In genomic region chr15:84714730-84715129, GRCm38 (mm10) we compare ENCODE assay signal across 8 mouse cellular contexts. TPM values are rescaled to one million over a fixed set of nuclear protein-coding genes. Genes with fewer than 3 reads are reported as not detected.
DNase-seq lines count a peak whose midpoint lies in the region; ATAC-seq and TF ChIP-seq lines count a peak whose summit lies in the region.

No protein-coding gene starts in this region.

- H3K36me3 ChIP-seq in hindbrain, embryonic 16.5 days (ENCODE audit: control insufficient read depth, insufficient read depth, low read length) = no peaks in the 10 kb centered on the region
- no peaks in the 10 kb centered on the region for H3K36me3 ChIP-seq in liver, embryonic 12.5 days
- no peaks in the 10 kb centered on the region for H3K36me3 ChIP-seq in neural tube, embryonic 12.5 days

- H3K4me2 ChIP-seq in hindbrain, embryonic 16.5 days (ENCODE audit: low read length) = peak overlapping the region; percentile 42
- H3K4me2 ChIP-seq in liver, embryonic 12.5 days = peak overlapping the region; percentile 43
- peak overlapping the region; percentile 47 for H3K4me2 ChIP-seq in neural tube, embryonic 12.5 days (replicated peaks)

- intact Hi-C loops in gastrocnemius, postnatal 14 days (cut with DNase I; ENCODE audit: low total_unique reads) = no loop called here

- TF ChIP-seq CTCF in layer of hippocampus, adult 2 months (conservative IDR thresholded peaks at IDR 0.05) = peak; percentile 62
- TF ChIP-seq CTCF in brain, embryonic 14.5 days (IDR thresholded peaks at IDR 0.05; ENCODE audit: borderline replicate concordance, extremely low read depth, insufficient read depth, insufficient read length) = peak; percentile 45; the same call in 1 of the 2 replicates

- peaks cover 9% of the 10 kb centered on the region for H3K4me1 ChIP-seq in hindbrain, embryonic 16.5 days (ENCODE audit: control insufficient read depth, insufficient read depth, low read depth, low read length)
- peaks cover 11% of the 10 kb centered on the region; the same call in 1 of the 2 replicates for H3K4me1 ChIP-seq in liver, embryonic 12.5 days
- H3K4me1 ChIP-seq in neural tube, embryonic 12.5 days = peaks cover 8% of the 10 kb centered on the region

- no peaks in the 10 kb centered on the region for H3K9me3 ChIP-seq in hindbrain, embryonic 16.5 days (ENCODE audit: control insufficient read depth, low read length)
- no peaks in the 10 kb centered on the region for H3K9me3 ChIP-seq in liver, embryonic 12.5 days (replicated peaks)
- no peaks in the 10 kb centered on the region for H3K9me3 ChIP-seq in neural tube, embryonic 12.5 days

- 2% methylated on average over 17 of the region's 17 CpGs for WGBS in hindbrain, embryonic 16.5 days
- under 1% methylated on average over 17 of the region's 17 CpGs for WGBS in liver, embryonic 12.5 days (ENCODE audit: insufficient replicate concordance)
- WGBS in neural tube, embryonic 12.5 days = under 1% methylated on average over 17 of the region's 17 CpGs

- peak; percentile 78 for ATAC-seq in hindbrain, embryonic 16.5 days
- ATAC-seq in liver, embryonic 12.5 days = peak; percentile 42; the same call in 1 of the 2 replicates
- ATAC-seq in neural tube, embryonic 12.5 days (ENCODE audit: low FRiP score, low read depth) = peak; percentile 67

- no peak for TF ChIP-seq POLR2A in brain, embryonic 14.5 days (IDR thresholded peaks at IDR 0.05; ENCODE audit: borderline replicate concordance, extremely low read depth, insufficient read depth, insufficient read length, poor library complexity, severe bottlenecking)

- DNase-seq in layer of hippocampus, adult 2 months (ENCODE audit: low spot score in 2 of 2) = peak in 1 of 2 experiments; percentile 22
- no peak for DNase-seq in layer of hippocampus, adult 9-10 months (ENCODE audit: low spot score)
- peak; percentile 86 for DNase-seq in brain, embryonic 14.5 days (ENCODE audit: low read depth)
- DNase-seq in gastrocnemius, postnatal 14 days = peak; percentile 86
- DNase-seq in urinary bladder, postnatal 25 days (ENCODE audit: low spot score) = peak; percentile 68

- peaks cover 5% of the 10 kb centered on the region; the same call in 1 of the 2 replicates for H3K27me3 ChIP-seq in hindbrain, embryonic 16.5 days (replicated peaks; ENCODE audit: control insufficient read depth, insufficient read depth, low read length)
- H3K27me3 ChIP-seq in liver, embryonic 12.5 days (replicated peaks) = peaks cover 44% of the 10 kb centered on the region
- H3K27me3 ChIP-seq in neural tube, embryonic 12.5 days (replicated peaks) = peaks cover 14% of the 10 kb centered on the region

- peak overlapping the region; percentile 36 for H3K9ac ChIP-seq in hindbrain, embryonic 16.5 days (ENCODE audit: low read depth, low read length)
- H3K9ac ChIP-seq in liver, embryonic 12.5 days = no peak overlapping the region
- 0 out of 2 replicates have a peak overlapping the region, but pooled peaks have one; percentile 29 for H3K9ac ChIP-seq in neural tube, embryonic 12.5 days

- H3K4me3 ChIP-seq in layer of hippocampus, adult 2 months = peak overlapping the region; percentile 19; the same call in 1 of the 2 replicates
- H3K4me3 ChIP-seq in hindbrain, embryonic 16.5 days (ENCODE audit: low read length) = no peak overlapping the region
- peak overlapping the region; percentile 1; the same call in 1 of the 2 replicates for H3K4me3 ChIP-seq in liver, embryonic 12.5 days
- H3K4me3 ChIP-seq in neural tube, embryonic 12.5 days = no peak overlapping the region

- peak overlapping the region; percentile 53; the same call in 1 of the 2 replicates for H3K27ac ChIP-seq in layer of hippocampus, adult 2 months
- H3K27ac ChIP-seq in hindbrain, embryonic 16.5 days (ENCODE audit: low read depth, low read length) = peak overlapping the region; percentile 53
- peak overlapping the region; percentile 55 for H3K27ac ChIP-seq in liver, embryonic 12.5 days
- H3K27ac ChIP-seq in neural tube, embryonic 12.5 days = peak overlapping the region; percentile 23; the same call in 1 of the 2 replicates

RNA-seq across cellular contexts. Expression of gene Arhgap8, which starts 5.1 kb away (rescaled TPM):
- under 1 TPM in 1 of 2 experiments, not detected in 1; 0.64 TPM for total RNA-seq in layer of hippocampus, adult 2 months (2021)
- polyA plus RNA-seq in brain, embryonic 14.5 days (2012; rRNA removed) = 0.44 and 0.81 TPM in 2 replicates
- total RNA-seq in gastrocnemius, postnatal 14 days (2021) = under 1 TPM in 1 of 2 experiments, not detected in 1; 0.29 TPM
- polyA plus RNA-seq in hindbrain, embryonic 16.5 days (2015; fragmentation: Nextera tagmentation; extraction: Ambion mirVana) = 0.61 and 0.96 TPM in 2 replicates
- polyA plus RNA-seq in liver, embryonic 12.5 days (2016; fragmentation: Nextera tagmentation; extraction: Ambion mirVana) = 0.88 and 0.91 TPM in 2 replicates
- 2.6 and 4.3 TPM in 2 replicates for polyA plus RNA-seq in neural tube, embryonic 12.5 days (2016; fragmentation: Nextera tagmentation; extraction: Ambion mirVana)

RNA-seq across cellular contexts. Expression of gene Prr5, which starts 45.3 kb away (rescaled TPM):
- 10 to 100 TPM; 15.5 to 16.9 TPM for total RNA-seq in layer of hippocampus, adult 2 months (2021)
- polyA plus RNA-seq in brain, embryonic 14.5 days (2012; rRNA removed) = 14.2 and 20.9 TPM in 2 replicates
- 1 to 10 TPM; 7.3 to 8.5 TPM for total RNA-seq in gastrocnemius, postnatal 14 days (2021)
- 30.5 and 33.2 TPM in 2 replicates for polyA plus RNA-seq in hindbrain, embryonic 16.5 days (2015; fragmentation: Nextera tagmentation; extraction: Ambion mirVana)
- polyA plus RNA-seq in liver, embryonic 12.5 days (2016; fragmentation: Nextera tagmentation; extraction: Ambion mirVana) = 12.6 and 14.1 TPM in 2 replicates
- 21.0 and 21.4 TPM in 2 replicates for polyA plus RNA-seq in neural tube, embryonic 12.5 days (2016; fragmentation: Nextera tagmentation; extraction: Ambion mirVana)

Comparison
In these comparisons a context has a peak if more than half of its experiments do, and no peak if none do; other contexts are left out.
1. H3K4me3 ChIP-seq: peak in layer of hippocampus, adult 2 months (single experiment) and liver, embryonic 12.5 days (single experiment); none in hindbrain, embryonic 16.5 days (single experiment) and neural tube, embryonic 12.5 days (single experiment).
2. Peak in every context shown above with its lines, with median percentiles within 50 percentile points of each other: H3K27ac ChIP-seq, ATAC-seq and H3K4me2 ChIP-seq.